8 mouse cellular contexts compared by ENCODE assay signal in genomic region chr1:181842781-181843180, GRCm38 (mm10). TPM values are rescaled to one million over a fixed set of nuclear protein-coding genes. Genes with fewer than 3 reads are reported as not detected.
DNase-seq lines count a peak whose midpoint lies in the region; ATAC-seq and TF ChIP-seq lines count a peak whose summit lies in the region.

Lbr (minus strand) TSS chr1:181843046.

- peaks cover 28% of the 10 kb centered on the region for H3K4me1 ChIP-seq in forebrain, embryonic 12.5 days
- peaks cover 8% of the 10 kb centered on the region; the same call in 1 of the 2 replicates for H3K4me1 ChIP-seq in liver, adult 2 months (ENCODE audit: control insufficient read depth, insufficient read depth, low read length)
- H3K4me1 ChIP-seq in neural tube, embryonic 13.5 days (replicated peaks) = peaks cover 36% of the 10 kb centered on the region

- peak; percentile 28 for ATAC-seq in activated CD4-positive, CD25-positive, alpha-beta regulatory T cell, adult 4 months
- no peak for ATAC-seq in forebrain, embryonic 12.5 days (ENCODE audit: low FRiP score)
- 0 out of 4 replicates have a peak, but pooled peaks of 1 of the 2 experiments have one; percentile 15 for ATAC-seq in hematopoietic stem cell, adult 5-6 weeks (replicated peaks in 1 of 2; ENCODE audit: insufficient read depth in 1 of 2, low FRiP score in 2 of 2, low TSS enrichment in 1 of 2, low read depth in 1 of 2, poor library complexity in 2 of 2, severe bottlenecking in 2 of 2)
- ATAC-seq in neural tube, embryonic 13.5 days (ENCODE audit: low read depth) = peak; percentile 2; the same call in 1 of the 2 replicates

- H3K9me3 ChIP-seq in forebrain, embryonic 12.5 days = no peaks in the 10 kb centered on the region
- no peaks in the 10 kb centered on the region for H3K9me3 ChIP-seq in neural tube, embryonic 13.5 days

- H3K79me2 ChIP-seq in liver, adult 2 months (ENCODE audit: control insufficient read depth, insufficient read depth, low read length) = peaks cover 7% of the 10 kb centered on the region

- H3K4me2 ChIP-seq in forebrain, embryonic 12.5 days = peak within 1 kb of the TSS; percentile 65
- peak within 1 kb of the TSS; percentile 85 for H3K4me2 ChIP-seq in neural tube, embryonic 13.5 days

- no peak for TF ChIP-seq POLR2A in liver, adult 2 months (IDR thresholded peaks at IDR 0.05; ENCODE audit: extremely low read depth, insufficient read depth, low read length)

- no peaks in the 10 kb centered on the region for H3K27me3 ChIP-seq in forebrain, embryonic 12.5 days
- no peaks in the 10 kb centered on the region for H3K27me3 ChIP-seq in liver, adult 2 months (ENCODE audit: control insufficient read depth, insufficient read depth, low read length)
- 0 out of 2 replicates have a peak, but pooled peaks cover 5% of the 10 kb centered on the region for H3K27me3 ChIP-seq in neural tube, embryonic 13.5 days

- TF ChIP-seq CTCF in liver, adult 2 months (IDR thresholded peaks at IDR 0.05; ENCODE audit: low read depth, low read length) = no peak

- H3K4me3 ChIP-seq in forebrain, embryonic 12.5 days (replicated peaks) = peak within 1 kb of the TSS; percentile 89
- peak within 1 kb of the TSS; percentile 73 for H3K4me3 ChIP-seq in liver, adult 2 months (ENCODE audit: insufficient read depth, low read depth, low read length)
- H3K4me3 ChIP-seq in neural tube, embryonic 13.5 days = peak within 1 kb of the TSS; percentile 87

- WGBS in forebrain, embryonic 12.5 days = 0% methylated on average over 14 of the region's 14 CpGs
- WGBS in liver, adult 2 months = 4% methylated on average over 14 of the region's 14 CpGs
- WGBS in neural tube, embryonic 13.5 days = under 1% methylated on average over 14 of the region's 14 CpGs

- peak within 1 kb of the TSS; percentile 94 for H3K27ac ChIP-seq in forebrain, embryonic 12.5 days
- peak within 1 kb of the TSS; percentile 83 for H3K27ac ChIP-seq in liver, adult 2 months (replicated peaks; ENCODE audit: insufficient read depth, low read depth, low read length)
- peak within 1 kb of the TSS; percentile 94 for H3K27ac ChIP-seq in neural tube, embryonic 13.5 days (replicated peaks)

- H3K36me3 ChIP-seq in forebrain, embryonic 12.5 days (replicated peaks) = no peaks in the 10 kb centered on the region
- no peaks in the 10 kb centered on the region for H3K36me3 ChIP-seq in liver, adult 2 months (ENCODE audit: control insufficient read depth, insufficient read depth, low read length)
- no peaks in the 10 kb centered on the region for H3K36me3 ChIP-seq in neural tube, embryonic 13.5 days

- peak within 1 kb of the TSS; percentile 94 for H3K9ac ChIP-seq in forebrain, embryonic 12.5 days
- H3K9ac ChIP-seq in liver, adult 2 months (ENCODE audit: low read depth, low read length) = peak within 1 kb of the TSS; percentile 85
- H3K9ac ChIP-seq in neural tube, embryonic 13.5 days = peak within 1 kb of the TSS; percentile 91

- DNase-seq in layer of hippocampus, adult 18-20 months (ENCODE audit: low spot score in 2 of 2) = peak in 1 of 2 experiments; percentile 19
- DNase-seq in layer of hippocampus, adult 9-10 months (ENCODE audit: low spot score) = no peak
- peak; percentile 30 for DNase-seq in liver, adult 2 months (ENCODE audit: extremely low read depth, low read depth, low spot score)
- no peak for DNase-seq in urinary bladder, postnatal 10 days (ENCODE audit: low spot score)

RNA-seq across cellular contexts. Expression of gene Lbr, which starts in this region (rescaled TPM):
- total RNA-seq in layer of hippocampus, adult 18-20 months (2021) = 10 to 100 TPM; 13.2 to 13.7 TPM
- polyA plus RNA-seq in activated CD4-positive, CD25-positive, alpha-beta regulatory T cell, adult 4 months (2017; shearing (Covaris generic)) = 100 to 1,000 TPM; 393 to 404 TPM
- 151 and 161 TPM in 2 replicates for polyA plus RNA-seq in forebrain, embryonic 12.5 days (2016; fragmentation: Nextera tagmentation; extraction: Ambion mirVana)
- total RNA-seq in hematopoietic stem cell, adult 5-6 weeks (2017) = 198 and 199 TPM in 2 replicates
- 9.5 and 12.1 TPM in 2 replicates for total RNA-seq in liver, adult 2 months (2014; rRNA removed)
- polyA plus RNA-seq in liver, adult 2 months (2012; rRNA removed) = 5.2 and 7.3 TPM in 2 replicates
- 30.1 and 39.2 TPM in 2 replicates for polyA plus RNA-seq in neural tube, embryonic 13.5 days (2015; fragmentation: Nextera tagmentation; extraction: Ambion mirVana)

Comparison
In these comparisons a context has a peak if more than half of its experiments do, and no peak if none do; other contexts are left out.
1. RNA of gene Lbr (total RNA-seq): 198 to 199 TPM in hematopoietic stem cell, adult 5-6 weeks; 13.2 to 13.7 TPM in layer of hippocampus, adult 18-20 months and 9.5 to 12.1 TPM in liver, adult 2 months; every median in the first group is over 10 times any median in the second.
2. Peak in every context shown above with its lines, with median percentiles within 50 percentile points of each other: H3K27ac ChIP-seq, H3K4me3 ChIP-seq and H3K9ac ChIP-seq.